13 mouse cellular contexts compared by ENCODE assay signal in genomic region chr17:54701346-54702108, GRCm38 (mm10).
"Had no signal": no experiment of that assay in that cellular context is flagged by ENCODE, and none has a peak within 500 bp of the region (broad histone marks: within the 10 kb centered on the region; RNA-seq: fewer than 3 reads in every experiment).

No protein-coding gene starts in this region.

- H3K4me3 ChIP-seq: left cerebral cortex, adult 2 months; limb, embryonic 10.5 days; liver, embryonic 15.5 days; stomach, embryonic 15.5 days had no signal

- H3K36me3 ChIP-seq: limb, embryonic 10.5 days; liver, embryonic 15.5 days; stomach, embryonic 15.5 days had no signal

- H3K4me1 ChIP-seq: limb, embryonic 10.5 days; liver, embryonic 15.5 days; stomach, embryonic 15.5 days had no signal

- H3K27ac ChIP-seq: left cerebral cortex, adult 2 months; limb, embryonic 10.5 days; liver, embryonic 15.5 days; stomach, embryonic 15.5 days had no signal

- H3K9me3 ChIP-seq: limb, embryonic 10.5 days; liver, embryonic 15.5 days; stomach, embryonic 15.5 days had no signal

- DNase-seq: kidney, adult 9 months; kidney, postnatal 10 days; lung, adult 2 months; lung, postnatal 36 days; right cerebral cortex, postnatal 14 days; thymus, adult 2 months; thymus, postnatal 25 days had no signal

- H3K4me2 ChIP-seq: liver, embryonic 11.5 days; liver, embryonic 15.5 days; stomach, embryonic 15.5 days had no signal

- ATAC-seq: lung, postnatal 0 days had no signal

- H3K27me3 ChIP-seq: liver, embryonic 15.5 days; stomach, embryonic 15.5 days had no signal

- H3K9ac ChIP-seq: liver, embryonic 15.5 days; stomach, embryonic 15.5 days had no signal
